In genomic region chr3:106906668-106907067, GRCm38 (mm10) we compare ENCODE assay signal across 21 mouse cellular contexts.
DNase-seq lines count a peak whose midpoint lies in the region; ATAC-seq lines count a peak whose summit lies in the region.
"Had no signal": no experiment of that assay in that cellular context is flagged by ENCODE, and none has a peak within 500 bp of the region (broad histone marks: within the 10 kb centered on the region; RNA-seq: fewer than 3 reads in every experiment).

No protein-coding gene starts in this region.

- DNase-seq in frontal cortex, postnatal 25 days (ENCODE audit: low spot score in 2 of 2): no peak
- DNase-seq in frontal cortex, postnatal 36 days (ENCODE audit: low spot score in 2 of 2): peak; percentile 13 to 23
- no peak for DNase-seq in frontal cortex, postnatal 10 days (ENCODE audit: low spot score in 2 of 2)
- DNase-seq in brain, adult 2 months (ENCODE audit: low read depth, low spot score): peak; percentile 20
- DNase-seq in telencephalon, adult 2 months (ENCODE audit: low read depth, low spot score): peak; percentile 35
- no peak for DNase-seq in layer of hippocampus, postnatal 10 days (ENCODE audit: low spot score in 2 of 2)
- DNase-seq in cerebellum, postnatal 4 days (ENCODE audit: low spot score in 2 of 2): no peak
- DNase-seq: adrenal gland, adult 2 months; adrenal gland, adult 8-10 months; adrenal gland, postnatal 10 days; adrenal gland, postnatal 14 days; adrenal gland, postnatal 25 days; adrenal gland, postnatal 36 days; B cell, adult 2 months; cerebellum, adult 11 months; cerebellum, adult 11-12 months; cerebellum, adult 18-20 months had no signal

- ATAC-seq in frontal cortex, adult (ENCODE audit: low TSS enrichment): peak; percentile 83
- ATAC-seq: activated CD4-positive, CD25-positive, alpha-beta regulatory T cell, adult 4 months; CD4-positive, CD25-positive, alpha-beta regulatory T cell, adult 4 months; Patski had no signal

Comparison
In these comparisons a context has a peak if more than half of its experiments do, and no peak if none do; other contexts are left out.
1. DNase-seq: peak in frontal cortex, postnatal 36 days (2 of 2), brain, adult 2 months (single experiment) and telencephalon, adult 2 months (single experiment); none in frontal cortex, postnatal 25 days (0 of 2), frontal cortex, postnatal 10 days (0 of 2), layer of hippocampus, postnatal 10 days (0 of 2) and cerebellum, postnatal 4 days (0 of 2).